Mouse (Mus musculus) spleen, adult 2 months (tissue): ENCODE measurements around the gene Fbxo46. TPM values are rescaled to one million over a fixed set of nuclear protein-coding genes. Genes with fewer than 3 reads are reported as not detected.

ENCODE experiments used
- DNase-seq, 2 experiments: peaks; one replicate each; pipeline versions ENCODE4 v3.0.0 to v3.0.0-alpha.2; 2012 to 2021; ENCODE audit warnings: low spot score in 2 of 2, low read depth in 1 of 2
- H3K27ac ChIP-seq: fragments of 200-500 bp; 2 replicates; pipeline ENCODE4 v1.5.1; 2012; ENCODE audit warnings: low read length, inconsistent platforms; ENCODE audit not compliant: insufficient read depth
- H3K27me3 ChIP-seq: fragments of 200-500 bp; 2 replicates; pipeline ENCODE4 v1.6.1; 2012; ENCODE audit warnings: mild to moderate bottlenecking, moderate library complexity, low read length, inconsistent platforms; ENCODE audit not compliant: control insufficient read depth, insufficient read depth
- H3K36me3 ChIP-seq: fragments of 200-500 bp; 2 replicates; pipeline ENCODE4 v1.6.1; 2012; ENCODE audit warnings: mild to moderate bottlenecking, low read length, inconsistent platforms; ENCODE audit not compliant: control insufficient read depth, insufficient read depth
- H3K4me1 ChIP-seq: fragments of 200-500 bp; 2 replicates; pipeline ENCODE4 v1.6.1; 2011; ENCODE audit warnings: inconsistent platforms; ENCODE audit not compliant: control insufficient read depth, insufficient read depth, insufficient read length
- H3K4me3 ChIP-seq: fragments of 200-500 bp; 2 replicates; pipeline ENCODE4 v1.5.1; 2011; ENCODE audit warnings: mild to moderate bottlenecking, inconsistent platforms; ENCODE audit not compliant: insufficient read depth, insufficient read length; ENCODE audit errors: extremely low read depth
- CTCF ChIP-seq: fragments of 200-500 bp; IDR thresholded peaks from 2 replicates; pipeline ENCODE4 v1.5.1; 2011; ENCODE audit warnings: mild to moderate bottlenecking, inconsistent platforms; ENCODE audit not compliant: insufficient read depth, insufficient read length, insufficient replicate concordance; ENCODE audit errors: extremely low read depth
- POLR2A ChIP-seq: fragments of 200-500 bp; IDR thresholded peaks from 2 replicates; pipeline ENCODE4 v1.6.1; 2011; ENCODE audit warnings: low read depth, low read length, inconsistent platforms
- WGBS: fragments of 180-500 bp; shearing (Covaris S2); methylation state at CpG from one replicate; pipeline ENCODE4 v1.1.7; 2018; 5-methylcytosine and 5-hydroxymethylcytosine counted together
- polyA plus RNA-seq: library from polyadenylated mRNA; depleted of rRNA; stranded (reverse); fragments of >200 nt; gene quantifications from 2 replicates; pipeline ENCODE4 v1.2.3, GENCODE M21; 2012

Fbxo46 gene
- polyA plus RNA-seq, 1 experiment: 15.4 TPM

DNA sequence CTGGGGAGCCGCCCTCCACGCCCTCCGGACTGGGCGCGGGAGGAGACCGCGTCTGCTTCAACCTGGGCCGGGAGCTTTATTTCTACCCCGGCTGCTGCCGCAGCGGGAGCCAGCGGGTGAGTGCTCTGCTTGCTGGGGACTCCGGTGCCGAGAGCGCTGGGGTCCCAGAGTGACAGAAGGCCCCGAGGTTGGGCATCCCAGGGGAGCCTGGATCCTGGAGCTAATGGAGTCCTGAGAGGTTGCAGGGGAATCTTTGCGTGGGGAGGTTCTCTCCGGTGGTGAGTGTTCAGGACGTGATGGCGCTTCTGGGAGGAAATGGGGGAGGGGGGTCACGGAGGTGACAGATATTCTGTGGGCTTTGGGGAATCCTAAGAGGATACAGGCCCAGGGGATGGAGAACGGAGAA, 43.1 kb upstream of the Fbxo46 start:
- no peak overlapping the region; the same call in 1 of the 2 replicates for H3K27ac ChIP-seq
- DNase-seq: no peak
- peaks cover 19% of the 10 kb centered on the region for H3K4me1 ChIP-seq
- peak overlapping the region; percentile 34 for H3K4me3 ChIP-seq
- peaks cover 18% of the 10 kb centered on the region for H3K27me3 ChIP-seq
- no peaks in the 10 kb centered on the region for H3K36me3 ChIP-seq
- under 1% methylated on average over 22 of the region's 22 CpGs for WGBS
- TF ChIP-seq POLR2A: no peak
- TF ChIP-seq CTCF: no peak

DNA sequence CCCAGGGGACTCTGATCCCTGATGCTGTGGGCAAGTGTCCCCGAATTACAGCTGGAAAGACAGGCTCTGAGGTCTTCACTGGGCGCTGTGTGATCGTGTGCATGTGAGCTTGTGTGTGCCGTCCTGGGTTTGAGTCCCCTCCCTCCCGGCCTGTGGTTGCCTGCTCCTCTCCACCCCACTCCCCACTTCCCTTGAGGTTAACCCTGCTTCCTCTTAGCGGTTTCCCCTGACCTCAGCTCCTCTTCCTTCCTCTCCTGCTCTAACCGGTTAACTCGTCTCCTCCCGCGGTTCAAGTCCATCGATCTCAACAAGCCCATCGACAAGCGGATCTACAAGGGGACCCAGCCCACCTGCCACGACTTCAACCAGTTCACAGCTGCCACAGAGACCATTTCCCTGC, 41.9 kb upstream of the Fbxo46 start:
- 3% methylated on average over 14 of the region's 14 CpGs for WGBS
- peaks cover 21% of the 10 kb centered on the region for H3K27me3 ChIP-seq
- TF ChIP-seq CTCF: no peak
- no peak for TF ChIP-seq POLR2A
- H3K4me3 ChIP-seq: no peak overlapping the region
- peak; percentile 74 to 88 for DNase-seq
- H3K4me1 ChIP-seq: peaks cover 19% of the 10 kb centered on the region
- H3K27ac ChIP-seq: no peak overlapping the region
- no peaks in the 10 kb centered on the region for H3K36me3 ChIP-seq

DNA sequence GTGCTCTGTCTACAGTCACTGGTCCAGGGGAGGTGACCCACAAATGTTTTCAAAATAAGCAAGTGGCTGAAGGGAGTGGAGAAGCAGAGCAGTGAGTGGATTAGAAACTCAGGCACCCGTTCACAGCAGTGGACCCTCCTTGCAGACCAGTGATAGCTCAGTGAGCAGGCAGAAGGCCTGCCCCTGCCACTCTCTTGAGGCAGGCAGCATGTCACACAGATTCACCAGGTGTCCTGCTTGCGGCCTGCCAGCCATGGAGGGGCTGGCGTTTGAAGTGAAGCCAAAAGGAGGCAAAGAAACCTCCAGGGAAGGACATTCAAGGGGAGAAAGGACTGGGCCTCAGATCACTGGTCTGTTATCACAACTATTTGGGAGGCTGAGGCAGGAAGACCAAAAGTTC, 40.9 kb upstream of the Fbxo46 start:
- Histone ChIP-seq H3K4me1 (peaks cover 22% of the 10 kb centered on the region), H3K27ac (no peak overlapping the region), H3K36me3 (no peaks in the 10 kb centered on the region), H3K4me3 (no peak overlapping the region), H3K27me3 (peaks cover 23% of the 10 kb centered on the region)
- DNase-seq: no peak
- TF ChIP-seq POLR2A (no peak), CTCF (no peak)
- WGBS: 61% methylated on average over 3 of the region's 3 CpGs

DNA sequence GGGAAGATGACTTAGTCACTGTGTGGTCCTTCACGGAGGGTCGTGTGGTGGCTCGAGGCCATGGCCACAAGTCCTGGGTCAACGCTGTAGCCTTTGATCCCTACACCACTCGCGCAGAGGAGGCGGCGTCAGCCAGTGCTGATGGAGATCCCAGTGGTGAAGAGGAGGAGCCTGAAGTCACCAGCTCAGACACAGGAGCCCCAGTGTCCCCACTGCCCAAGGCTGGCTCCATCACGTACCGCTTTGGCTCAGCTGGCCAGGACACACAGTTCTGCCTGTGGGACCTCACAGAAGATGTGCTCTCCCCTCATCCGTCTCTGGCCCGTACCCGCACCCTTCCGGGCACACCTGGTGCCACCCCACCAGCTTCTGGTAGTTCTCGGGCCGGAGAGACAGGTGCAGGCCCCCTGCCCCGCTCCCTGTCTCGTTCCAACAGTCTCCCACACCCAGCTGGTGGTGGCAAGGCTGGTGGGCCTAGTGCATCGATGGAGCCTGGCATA, 39.2 kb upstream of the Fbxo46 start:
- no peak overlapping the region for H3K4me3 ChIP-seq
- H3K27me3 ChIP-seq: peaks cover 19% of the 10 kb centered on the region
- no peaks in the 10 kb centered on the region for H3K36me3 ChIP-seq
- no peak overlapping the region for H3K27ac ChIP-seq
- DNase-seq: no peak
- TF ChIP-seq POLR2A (no peak), CTCF (no peak)
- H3K4me1 ChIP-seq: peaks cover 38% of the 10 kb centered on the region
- 96% methylated on average over 19 of the region's 19 CpGs for WGBS

DNA sequence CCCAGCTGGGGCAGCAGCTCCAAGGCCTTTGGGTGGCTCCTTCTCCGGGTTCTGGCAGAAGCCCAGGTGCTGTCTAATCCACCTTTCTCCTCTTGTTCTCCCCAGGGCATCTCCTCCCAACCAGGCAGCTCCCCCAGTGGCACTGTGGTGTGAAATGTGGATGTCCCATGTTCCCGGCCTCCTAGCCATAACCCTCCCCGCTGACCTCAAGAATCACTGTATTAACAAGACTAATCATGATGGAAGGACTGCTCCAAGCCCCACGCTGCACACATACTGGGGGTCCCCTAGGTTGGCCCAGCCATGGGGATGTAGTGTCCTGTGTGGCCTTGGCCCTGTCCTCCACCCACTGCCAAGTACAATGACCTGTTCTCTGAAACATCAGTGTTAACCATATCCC, 37.5 kb upstream of the Fbxo46 start:
- Histone ChIP-seq H3K4me3 (no peak overlapping the region), H3K4me1 (peaks cover 35% of the 10 kb centered on the region), H3K36me3 (peaks cover under 1% of the 10 kb centered on the region; the same call in 1 of the 2 replicates), H3K27me3 (peaks cover 14% of the 10 kb centered on the region; the same call in 1 of the 2 replicates), H3K27ac (no peak overlapping the region)
- TF ChIP-seq POLR2A: no peak
- TF ChIP-seq CTCF: no peak
- WGBS: 90% methylated on average over 4 of the region's 4 CpGs
- no peak for DNase-seq

DNA sequence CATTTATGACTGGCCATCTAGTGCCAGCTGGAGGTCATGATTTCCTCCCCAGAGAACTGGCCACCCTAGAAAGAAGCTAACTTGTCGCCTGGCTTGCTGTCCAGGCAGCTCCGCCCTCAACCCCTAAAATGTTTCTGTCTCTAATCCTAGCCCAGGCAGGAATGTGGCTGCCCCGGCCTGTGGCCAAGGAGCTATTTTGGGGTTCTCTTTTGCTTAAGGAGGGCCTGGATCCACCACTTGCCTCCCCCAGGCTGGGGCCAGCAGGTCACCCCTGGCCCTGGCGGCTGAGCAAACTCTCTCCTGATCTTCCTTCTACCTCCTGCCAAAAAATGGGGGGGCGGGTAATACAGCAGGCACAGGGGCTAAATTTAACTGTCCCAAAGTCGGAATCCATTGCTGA, 36.6 kb upstream of the Fbxo46 start:
- no peak overlapping the region for H3K27ac ChIP-seq

DNA sequence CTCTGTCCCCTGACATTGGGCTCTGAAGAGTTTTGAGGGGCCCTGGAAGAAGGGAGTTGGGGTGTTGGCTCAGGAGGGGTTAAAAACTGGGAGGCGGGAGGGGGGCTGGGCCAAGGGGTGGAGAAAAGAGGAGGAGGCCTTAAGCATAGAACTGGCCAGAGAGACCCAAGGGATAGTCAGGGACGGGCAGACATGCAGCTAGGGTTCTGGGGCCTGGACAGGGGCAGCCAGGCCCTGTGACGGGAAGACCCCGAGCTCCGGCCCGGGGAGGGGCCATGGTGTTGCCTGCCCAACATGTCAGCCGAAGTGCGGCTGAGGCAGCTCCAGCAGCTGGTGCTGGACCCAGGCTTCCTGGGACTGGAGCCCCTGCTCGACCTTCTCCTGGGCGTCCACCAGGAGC, 36.0 kb upstream of the Fbxo46 start, which contains the start of gene Dmpk:
Gene Dmpk, plus strand, starts transcription at position 149 of the 400 bp plus-strand sequence.
- H3K27ac ChIP-seq: peak within 1 kb of the TSS; percentile 54
- DNase-seq: no peak
- no peak for TF ChIP-seq POLR2A
- TF ChIP-seq CTCF: no peak
- 73% methylated on average over 10 of the region's 10 CpGs for WGBS
- H3K27me3 ChIP-seq: peaks cover 14% of the 10 kb centered on the region; the same call in 1 of the 2 replicates
- H3K4me1 ChIP-seq: peaks cover 26% of the 10 kb centered on the region
- H3K36me3 ChIP-seq: peaks cover 1% of the 10 kb centered on the region; the same call in 1 of the 2 replicates
- peak within 1 kb of the TSS; percentile 38; the same call in 1 of the 2 replicates for H3K4me3 ChIP-seq

More for the DNA sequence above, 36.6 kb upstream of the Fbxo46 start:
- DNase-seq: no peak
- Histone ChIP-seq H3K4me1 (peaks cover 27% of the 10 kb centered on the region), H3K27me3 (peaks cover 14% of the 10 kb centered on the region; the same call in 1 of the 2 replicates), H3K36me3 (peaks cover 1% of the 10 kb centered on the region; the same call in 1 of the 2 replicates), H3K4me3 (no peak overlapping the region)
- TF ChIP-seq POLR2A (no peak), CTCF (no peak)
- 71% methylated on average over 6 of the region's 6 CpGs for WGBS
